Mouse (Mus musculus): ENCODE data around the gene Filip1.

The Filip1 gene

DNA sequence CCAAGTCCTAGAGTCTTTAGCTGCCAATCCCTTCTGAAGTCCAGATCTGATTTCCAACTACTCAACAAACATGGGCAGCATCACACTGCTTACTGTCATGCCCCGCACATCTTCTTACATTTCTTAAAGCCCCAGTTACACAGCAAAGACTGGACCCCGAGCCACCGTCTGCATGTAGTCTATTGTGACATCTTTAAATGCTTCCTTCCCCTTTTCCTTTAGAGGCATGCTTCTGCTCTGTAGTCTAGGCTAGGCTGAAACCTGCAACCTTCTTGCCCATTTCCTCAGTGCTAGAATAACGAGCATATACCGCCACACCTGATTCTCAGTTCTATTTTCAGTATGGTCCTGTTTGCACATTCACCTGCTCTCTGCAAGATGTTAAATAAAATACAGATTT, 196.2 kb downstream of the Filip1 start:
- DNase-seq = no peak

DNA sequence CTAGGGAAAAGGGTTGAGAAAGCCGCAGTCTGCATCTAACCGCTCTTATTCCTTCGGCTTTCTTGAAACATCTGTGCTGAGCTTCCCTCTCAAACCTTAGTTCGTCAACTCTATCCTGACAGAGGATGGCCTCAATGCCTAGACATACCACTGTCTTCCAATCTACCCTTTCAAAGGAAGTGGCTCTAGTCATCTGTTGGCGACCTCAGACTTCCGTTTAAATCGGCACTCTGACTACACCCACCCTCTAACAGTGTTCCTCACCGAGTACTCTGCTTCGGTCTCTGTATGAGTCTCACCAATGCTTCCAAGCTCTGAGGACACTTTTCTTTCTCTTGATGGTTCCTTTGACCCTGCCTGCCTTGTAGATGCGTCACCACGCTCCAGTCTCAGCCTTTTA, 196.6 kb downstream of the Filip1 start:
- DNase-seq = no peak

DNA sequence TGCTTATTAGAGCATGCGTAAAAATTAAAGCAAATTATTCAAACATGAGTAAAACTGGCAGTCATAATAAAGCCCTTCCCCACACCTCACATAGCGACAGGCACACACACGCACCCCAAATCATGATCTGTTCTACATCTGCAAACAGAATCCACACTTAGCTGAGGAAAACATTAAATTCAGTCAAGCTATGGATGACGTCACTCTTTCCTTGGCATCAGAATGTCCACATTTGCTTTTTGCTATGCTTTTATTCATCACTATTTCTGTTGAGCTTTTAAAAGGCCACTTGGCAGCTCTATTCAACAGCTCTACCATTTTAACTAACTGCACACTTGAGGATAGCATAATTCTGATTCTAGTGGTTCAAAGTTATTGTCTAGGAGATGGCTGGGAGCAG, 198.1 kb downstream of the Filip1 start:
- no peak for DNase-seq

DNA sequence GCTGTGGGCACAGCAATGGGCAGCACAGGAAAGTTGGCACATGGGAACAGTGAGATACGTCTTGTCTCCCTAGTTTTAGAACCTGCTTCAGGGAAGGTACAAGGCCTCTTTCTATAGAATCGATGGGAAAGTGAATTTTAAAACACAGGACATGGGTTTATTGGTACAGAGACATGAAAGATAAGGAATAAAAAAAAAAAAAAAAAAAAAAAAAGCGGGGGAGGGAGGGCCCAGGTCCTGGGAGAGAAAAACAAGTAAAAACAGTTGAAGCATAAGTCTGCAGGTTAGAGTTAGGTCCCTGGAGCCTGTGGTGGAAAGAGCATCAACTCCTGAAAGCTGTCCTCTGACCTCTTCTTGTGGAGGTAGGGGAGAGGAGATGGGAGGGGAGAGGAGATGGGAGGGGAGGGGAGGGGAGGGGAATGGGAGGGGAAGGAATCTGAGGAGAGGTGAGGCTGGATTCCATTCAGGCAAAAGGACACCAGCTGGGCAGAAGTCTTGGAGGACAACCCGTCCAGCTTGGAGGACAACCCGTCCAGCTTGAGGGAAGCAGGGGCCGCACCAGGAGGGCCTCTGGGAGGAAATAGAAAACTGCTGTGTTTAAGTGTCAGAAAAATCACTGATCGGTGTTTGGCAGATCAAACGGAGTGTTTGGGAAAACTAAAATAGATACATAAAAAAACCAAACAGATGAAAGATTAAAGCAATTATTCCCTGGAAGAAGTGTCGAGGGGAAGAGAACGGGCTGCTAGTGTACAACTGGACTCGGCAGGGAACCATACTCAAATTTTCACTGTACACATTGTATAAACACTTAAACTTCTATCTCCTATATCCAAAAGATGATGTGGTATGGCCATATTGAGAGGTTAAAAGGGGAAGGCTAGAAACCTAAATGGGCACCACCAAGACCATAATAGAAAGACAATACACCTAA, 201.4 kb downstream of the Filip1 start:
- DNase-seq = no peak

DNA sequence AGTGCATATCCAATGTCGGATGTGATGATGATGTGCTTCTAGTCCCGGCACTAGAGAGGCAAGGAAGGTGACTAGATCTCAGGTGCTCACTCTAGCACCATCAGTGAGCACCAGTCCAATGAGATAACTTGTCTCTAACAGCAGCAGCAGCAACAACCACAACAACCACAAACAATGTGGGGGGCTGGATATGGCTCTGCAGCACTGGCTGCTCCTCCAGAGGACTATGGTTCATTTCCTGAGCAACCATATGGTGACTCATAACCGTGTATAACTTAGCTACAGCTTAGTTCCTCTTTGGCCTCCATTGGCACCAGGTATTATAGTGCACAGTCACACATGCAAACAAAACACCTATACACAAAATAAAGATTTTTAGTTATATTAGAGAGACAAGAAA, 202.1 kb downstream of the Filip1 start:
- DNase-seq = no peak

DNA sequence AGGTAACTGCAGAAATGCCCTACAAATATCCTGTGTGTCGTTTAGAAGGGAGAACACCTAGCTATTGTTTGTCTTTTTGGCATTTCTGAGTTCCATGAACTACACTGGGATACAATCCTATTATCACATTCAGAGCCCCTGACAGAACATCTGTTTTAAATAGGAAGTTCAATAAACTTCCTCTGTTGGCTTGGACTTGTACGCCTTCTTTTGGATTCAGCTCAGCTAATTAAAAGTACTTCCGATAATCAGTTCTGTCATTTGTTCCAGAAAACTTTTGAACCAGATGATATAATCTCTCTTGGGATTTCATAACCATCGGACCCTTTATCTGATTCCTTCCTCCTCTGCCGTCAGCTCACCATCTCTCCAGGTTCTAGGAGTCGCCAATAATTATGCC, 203.2 kb downstream of the Filip1 start:
- no peak for DNase-seq

DNA sequence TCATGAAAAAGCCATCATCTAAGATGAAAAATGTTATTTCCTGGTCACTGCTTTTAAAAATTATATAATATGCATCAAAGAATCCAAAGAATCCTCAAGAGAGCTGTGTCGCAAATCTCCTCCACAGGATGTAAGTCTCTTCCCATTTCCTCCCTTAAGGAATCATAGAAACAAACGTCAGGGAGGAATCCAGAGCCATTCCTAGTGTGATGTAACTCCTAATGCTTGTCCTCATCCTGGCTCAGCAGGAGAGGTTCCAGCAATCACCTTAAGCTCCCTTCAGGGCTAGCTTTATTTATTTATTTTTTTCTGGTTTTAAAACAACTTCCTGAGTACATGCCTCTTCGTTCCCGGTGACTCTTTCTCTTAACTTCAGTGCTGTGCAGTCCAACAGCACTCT, 205.5 kb downstream of the Filip1 start:
- DNase-seq = no peak

DNA sequence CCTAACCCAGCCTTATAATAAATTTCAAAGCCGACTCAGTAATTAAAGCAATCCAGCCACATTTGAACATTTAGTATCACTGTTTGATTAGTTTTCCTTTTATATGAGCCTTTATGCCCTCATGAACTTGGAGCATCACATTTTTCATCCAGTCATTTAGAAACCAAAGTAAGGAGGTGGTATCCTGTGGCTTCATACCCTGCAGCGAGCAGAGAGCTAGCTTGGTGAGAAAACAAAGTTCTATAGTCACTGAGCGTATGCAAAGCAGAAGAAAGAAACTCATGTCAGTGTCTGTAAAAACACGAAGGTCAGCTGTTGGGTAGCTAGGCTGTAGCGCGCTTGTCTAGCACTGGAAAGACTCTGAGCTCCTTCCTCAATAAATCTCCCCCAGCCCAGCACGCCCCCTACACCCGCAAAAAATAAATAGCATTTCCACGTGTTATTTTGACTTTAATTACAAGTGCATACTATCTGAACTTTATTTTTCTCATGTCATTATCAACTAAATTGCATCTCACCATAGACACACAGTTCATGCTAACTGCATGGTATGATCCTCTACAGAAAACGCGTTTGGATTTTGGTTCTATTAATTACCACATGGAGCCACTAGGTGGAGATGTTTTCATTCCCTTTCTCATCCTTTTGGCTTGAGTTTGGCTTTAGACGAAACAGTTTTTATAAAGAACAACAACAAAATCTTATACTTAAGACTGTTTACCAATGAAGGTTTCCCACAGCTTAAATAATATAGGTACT, 206.2 kb downstream of the Filip1 start:
- no peak for DNase-seq

DNA sequence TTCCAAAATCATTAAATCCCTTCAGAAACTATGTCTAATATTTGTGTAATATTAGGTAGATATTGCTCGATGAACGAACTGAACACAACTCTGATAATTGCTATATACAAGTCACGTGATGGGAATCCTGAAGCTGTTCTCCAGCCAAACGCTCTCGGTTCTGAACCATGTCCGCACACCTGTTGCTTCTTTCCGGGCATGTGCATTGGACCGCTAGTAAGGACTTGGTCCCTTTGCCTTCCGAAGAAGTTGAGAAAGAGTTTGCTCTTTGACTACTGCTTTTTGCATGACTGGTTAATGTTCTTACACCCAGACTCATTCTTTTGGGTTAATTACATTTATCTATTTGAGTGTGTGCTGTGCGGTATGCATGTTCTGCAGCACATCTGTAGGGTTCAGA, 207.2 kb downstream of the Filip1 start:
- DNase-seq = no peak

DNA sequence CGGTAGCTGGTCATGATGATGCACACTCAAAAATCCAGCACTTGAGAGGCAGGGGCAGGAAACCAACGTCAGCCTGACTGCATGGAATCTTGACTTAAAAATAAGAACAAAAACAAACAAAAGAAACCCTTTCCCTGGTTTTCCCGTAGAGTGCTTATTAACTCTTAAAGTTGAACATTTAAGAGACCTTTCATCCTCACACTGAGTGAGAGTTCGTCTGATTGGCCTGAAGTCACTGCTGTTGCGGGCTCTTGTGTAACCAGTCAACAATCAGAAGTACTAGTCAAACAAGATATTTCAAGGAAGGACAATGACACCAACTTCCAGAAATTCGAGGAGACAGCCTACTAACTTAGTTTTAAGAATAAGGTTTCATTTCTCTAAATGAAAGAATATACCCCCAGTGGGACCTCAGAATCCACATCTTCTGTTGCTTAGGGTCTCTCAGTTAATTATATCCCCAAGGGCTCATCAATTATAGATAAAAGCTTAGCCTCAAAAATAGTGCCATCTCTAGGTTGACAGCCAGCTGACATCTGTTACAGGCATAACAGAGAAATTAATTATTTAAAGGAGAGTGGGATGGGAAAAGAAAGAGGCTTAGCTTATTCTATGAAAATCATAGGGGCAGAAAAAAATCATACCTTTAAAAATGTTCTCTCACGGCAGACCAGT, 216.1 kb downstream of the Filip1 start:
- DNase-seq = no peak

DNA sequence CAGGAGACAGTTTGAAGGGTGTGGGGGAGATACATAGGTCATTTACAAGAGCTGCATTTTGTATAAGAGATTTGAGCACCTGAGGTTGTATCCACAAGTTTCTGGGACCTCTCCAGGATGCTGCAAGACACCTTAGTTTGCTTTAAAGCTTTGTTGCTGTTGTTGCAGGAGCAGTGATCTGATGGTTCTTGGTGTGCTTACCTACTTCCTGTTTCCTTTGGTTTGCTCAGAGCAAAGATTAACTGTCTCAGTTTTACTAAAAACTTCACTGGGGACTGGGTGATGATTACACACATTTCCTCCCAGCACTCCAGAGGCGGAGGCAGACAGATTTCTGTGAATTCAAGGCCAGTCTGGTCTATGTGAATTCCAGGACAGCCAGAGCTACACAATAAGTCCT, 217.6 kb downstream of the Filip1 start:
- DNase-seq = no peak

DNA sequence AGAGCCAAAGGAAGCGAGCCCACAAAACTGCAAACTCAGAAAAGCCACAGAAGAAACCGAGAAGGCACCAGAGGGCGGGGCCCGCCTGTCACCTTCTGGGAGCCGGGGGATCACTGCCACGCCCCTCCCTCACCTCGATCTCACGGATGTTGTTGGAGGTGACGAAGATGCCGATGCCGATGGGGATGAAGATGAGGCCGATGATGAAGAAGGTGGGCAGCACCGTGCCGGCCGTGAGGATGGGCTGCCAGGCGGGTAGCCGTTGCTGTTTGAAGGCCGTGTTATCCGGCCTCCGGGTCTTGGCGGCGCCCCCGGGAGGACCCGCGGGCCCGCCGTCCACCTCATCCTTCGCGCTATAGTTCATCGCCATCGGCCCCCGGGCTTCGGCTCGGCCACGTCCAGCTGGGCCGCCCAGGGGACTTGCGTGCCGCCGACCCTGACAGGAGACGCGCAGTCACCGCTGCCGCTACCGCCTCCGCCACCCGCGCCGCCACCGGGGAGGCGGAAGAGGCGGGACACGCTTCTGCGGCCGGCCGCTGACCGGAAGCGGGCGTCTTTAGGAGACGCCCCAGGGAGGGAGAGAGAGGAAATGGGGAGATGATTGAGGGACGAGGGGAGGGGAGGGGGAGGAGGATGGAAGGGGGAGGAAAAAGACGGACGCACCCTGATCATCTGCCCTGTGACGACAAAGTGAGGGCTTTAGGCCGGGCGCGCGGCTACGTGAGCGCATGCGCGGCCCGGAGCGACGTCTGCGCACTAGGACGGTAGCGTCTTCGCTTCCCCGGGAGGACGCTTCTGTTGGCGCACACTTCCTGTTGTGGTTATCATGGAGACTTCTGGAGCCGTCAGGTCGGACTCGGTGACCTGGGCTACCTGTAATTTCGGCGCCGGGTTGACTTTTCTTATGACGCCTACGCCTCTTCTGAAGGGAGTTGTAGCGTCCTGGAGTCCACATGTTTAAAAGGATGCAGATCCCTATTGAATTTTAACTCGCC, 219.5 kb downstream of the Filip1 start, which contains the start of gene Tmem30a:
Tmem30a (minus strand) TSS at position 667 of the 995 bp plus-strand sequence.
- peak; percentile 94 for DNase-seq

DNA sequence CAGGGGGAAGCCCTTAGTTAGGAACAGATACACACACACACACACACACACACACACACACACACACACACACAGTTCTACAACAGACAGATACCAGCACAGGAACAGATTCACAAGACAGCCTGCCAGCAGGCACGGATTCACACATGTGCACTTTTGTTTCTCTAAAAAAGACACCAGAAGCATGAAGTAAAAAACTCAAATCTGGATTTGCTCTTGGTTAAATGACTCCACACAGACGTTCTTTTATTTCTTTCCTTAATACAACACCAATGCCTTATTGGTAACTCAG, 226.9 kb downstream of the Filip1 start:
- no peak for DNase-seq

DNA sequence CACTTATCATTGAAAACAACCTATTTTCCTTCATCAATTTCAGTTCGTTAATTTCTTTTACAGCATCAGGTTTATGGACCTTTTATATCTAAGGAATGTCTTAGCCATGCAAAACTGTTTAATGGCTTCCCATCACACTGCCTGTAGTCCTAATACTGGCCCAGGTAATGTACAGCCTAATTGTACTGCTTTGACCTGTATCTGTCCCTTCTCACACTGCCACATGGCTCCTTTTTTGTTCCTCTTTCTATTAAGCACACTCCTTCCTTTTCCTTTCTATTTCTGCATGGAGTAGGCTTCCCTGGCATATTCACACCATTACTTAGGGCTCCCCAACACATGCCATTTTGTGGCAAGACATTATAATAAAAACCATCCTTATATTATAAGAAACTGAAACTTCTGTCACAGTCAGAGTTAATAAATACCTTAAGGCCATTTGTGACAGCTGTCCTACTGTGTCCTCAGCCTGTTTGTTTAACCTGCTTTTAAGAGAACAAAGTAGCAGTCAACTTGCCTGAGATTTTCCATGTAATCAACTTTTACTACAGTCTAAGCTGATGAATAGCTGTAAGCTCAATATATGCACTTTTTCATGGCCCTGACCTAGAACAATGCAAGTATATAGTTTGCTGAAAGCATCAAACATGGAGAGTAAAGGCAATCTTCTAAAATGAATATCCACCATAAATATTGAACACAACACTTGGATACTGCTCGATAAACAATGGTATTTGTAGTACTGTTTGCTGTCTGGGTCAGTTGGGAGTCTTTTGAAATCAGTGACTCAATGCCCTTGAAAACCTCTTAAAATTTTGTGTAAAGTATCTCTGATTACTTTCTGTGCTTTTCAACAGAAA, 227.5 kb downstream of the Filip1 start:
- DNase-seq = no peak

DNA sequence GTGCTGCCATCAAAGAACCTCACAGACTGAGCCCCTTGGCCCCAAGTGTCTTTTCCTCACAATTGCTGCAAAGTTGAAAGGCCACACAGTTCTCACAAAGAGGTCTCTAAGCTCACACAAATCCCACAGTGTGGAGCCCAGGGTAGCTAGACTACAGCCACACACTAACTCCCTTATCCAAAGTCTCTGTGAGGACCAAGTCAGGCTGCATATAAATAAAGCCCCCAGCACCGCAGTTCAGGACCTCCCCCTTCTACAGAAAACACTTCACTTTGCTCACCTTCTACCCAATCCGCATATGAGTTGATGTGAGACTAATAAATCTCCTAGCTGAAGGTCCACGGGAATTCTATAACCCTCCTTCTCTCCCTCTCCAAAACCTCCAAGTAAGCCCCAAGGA, 228.2 kb downstream of the Filip1 start:
- no peak for DNase-seq

DNA sequence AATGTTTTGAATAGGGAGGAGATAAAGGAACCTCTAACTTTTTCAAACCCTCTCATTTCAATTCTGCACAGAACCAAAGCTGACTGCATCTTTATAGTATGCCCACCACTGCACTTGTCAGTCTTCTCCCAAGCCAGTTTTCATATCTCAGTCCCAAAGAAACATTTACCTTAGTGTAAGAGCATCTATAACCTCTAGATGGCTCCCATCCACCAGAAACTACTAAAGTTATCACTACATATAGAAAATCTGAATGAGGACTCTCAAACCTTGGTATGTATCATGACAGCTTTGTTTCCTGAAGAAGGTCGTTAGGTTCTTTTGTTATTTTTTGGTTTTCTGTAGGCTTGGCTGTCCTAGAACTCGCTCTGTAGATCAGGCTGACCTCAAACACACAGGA, 233.3 kb downstream of the Filip1 start:
- no peak for DNase-seq

DNA sequence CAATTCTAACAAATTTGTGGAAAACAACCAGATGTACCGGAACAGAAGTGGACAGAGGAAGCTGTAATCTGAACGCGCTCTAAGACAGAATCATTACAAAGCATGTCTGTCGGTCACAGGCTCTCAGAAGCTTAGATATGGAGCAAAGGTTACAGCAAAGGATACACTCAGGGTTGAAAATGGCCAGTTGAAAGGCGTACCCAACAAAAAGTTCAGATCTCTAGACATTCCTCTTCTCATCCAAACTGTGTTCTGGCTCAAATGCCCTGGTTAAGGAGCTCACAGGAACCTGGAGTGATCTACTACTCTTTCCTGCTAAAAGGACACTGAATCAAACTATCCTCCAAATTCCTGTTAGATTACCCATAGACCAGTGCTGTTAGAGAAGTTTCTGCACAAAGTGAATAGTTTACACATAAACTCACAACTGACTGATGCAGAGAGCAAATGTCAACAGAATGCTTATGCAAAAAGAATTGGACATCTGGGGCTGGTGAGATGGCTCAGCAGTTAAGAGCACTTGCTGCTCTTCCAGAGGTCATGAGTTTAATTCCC, 245.6 kb downstream of the Filip1 start:
- DNase-seq = no peak

DNA sequence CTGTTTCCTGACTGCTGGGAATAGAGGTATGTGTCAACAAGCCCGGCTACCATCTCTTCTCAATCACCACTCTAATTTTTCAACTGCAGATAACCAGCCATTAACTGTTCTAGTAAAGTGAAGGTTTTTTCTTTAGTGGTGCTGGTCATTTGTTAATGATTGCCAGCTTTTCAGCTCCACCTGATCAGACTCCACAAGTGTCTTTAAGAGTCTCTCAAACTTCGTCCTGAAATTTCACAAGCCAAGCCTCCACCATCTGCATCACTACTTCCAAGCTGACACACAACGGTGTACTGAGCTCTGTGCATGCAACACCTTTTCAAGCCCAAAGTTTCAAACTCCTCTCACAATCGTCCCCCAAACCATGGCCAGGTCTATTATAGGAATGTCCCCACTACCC, 247.3 kb downstream of the Filip1 start:
- DNase-seq = no peak

Data from cerebellum, adult 8-10 months (tissue).